Mouse (Mus musculus) hindbrain, embryonic 13.5 days (tissue): ENCODE measurements around the gene Cngb1. TPM values are rescaled to one million over a fixed set of nuclear protein-coding genes. Genes with fewer than 3 reads are reported as not detected.

Experiments used
- ATAC-seq: fragments of 200-750 bp; cut with Nextera tagmentation; 2 replicates; pipeline ENCODE4 v1.8.0; 2017; ENCODE audit warnings: moderate TSS enrichment; ENCODE audit not compliant: low FRiP score
- H3K27ac ChIP-seq: fragments of 300-500 bp; sonication (generic); 2 replicates; pipeline ENCODE4 v1.5.1; 2015; ENCODE audit warnings: inconsistent platforms, mild to moderate bottlenecking, moderate library complexity
- H3K27me3 ChIP-seq: fragments of 300-500 bp; sonication (generic); 2 replicates; pipeline ENCODE4 v1.6.1; 2015; ENCODE audit warnings: mild to moderate bottlenecking, inconsistent platforms
- H3K36me3 ChIP-seq: fragments of 300-500 bp; sonication (generic); 2 replicates; pipeline ENCODE4 v1.6.1; 2015; ENCODE audit warnings: mild to moderate bottlenecking, inconsistent platforms
- H3K4me1 ChIP-seq: fragments of 300-500 bp; sonication (generic); replicated peaks from 2 replicates; pipeline ENCODE4 v1.6.1; 2015; ENCODE audit warnings: inconsistent platforms
- H3K4me2 ChIP-seq: fragments of 300-500 bp; sonication (generic); 2 replicates; pipeline ENCODE4 v1.6.1; 2015; ENCODE audit warnings: inconsistent platforms, mild to moderate bottlenecking, moderate library complexity
- H3K4me3 ChIP-seq: fragments of 300-500 bp; sonication (generic); 2 replicates; pipeline ENCODE4 v1.5.1; 2015; ENCODE audit warnings: mild to moderate bottlenecking, inconsistent platforms
- H3K9ac ChIP-seq: fragments of 300-500 bp; sonication (generic); 2 replicates; pipeline ENCODE4 v1.6.1; 2015; ENCODE audit warnings: mild to moderate bottlenecking, inconsistent platforms
- H3K9me3 ChIP-seq: fragments of 300-500 bp; sonication (generic); 2 replicates; pipeline ENCODE4 v1.6.1; 2016; ENCODE audit warnings: inconsistent platforms
- WGBS: fragments of 180-500 bp; shearing (Covaris S2); methylation state at CpG from one replicate; pipeline ENCODE4 v1.1.7; 2015; 5-methylcytosine and 5-hydroxymethylcytosine counted together
- polyA plus RNA-seq: library from polyadenylated mRNA; unstranded; fragments of >200 nt; fragmentation: Nextera tagmentation; extraction: Ambion mirVana; gene quantifications from 2 replicates; pipeline ENCODE4 v1.2.1, GENCODE M21; 2015

The Cngb1 gene
- polyA plus RNA-seq, 1 experiment from 2014 or later, result 0.48 TPM

DNA sequence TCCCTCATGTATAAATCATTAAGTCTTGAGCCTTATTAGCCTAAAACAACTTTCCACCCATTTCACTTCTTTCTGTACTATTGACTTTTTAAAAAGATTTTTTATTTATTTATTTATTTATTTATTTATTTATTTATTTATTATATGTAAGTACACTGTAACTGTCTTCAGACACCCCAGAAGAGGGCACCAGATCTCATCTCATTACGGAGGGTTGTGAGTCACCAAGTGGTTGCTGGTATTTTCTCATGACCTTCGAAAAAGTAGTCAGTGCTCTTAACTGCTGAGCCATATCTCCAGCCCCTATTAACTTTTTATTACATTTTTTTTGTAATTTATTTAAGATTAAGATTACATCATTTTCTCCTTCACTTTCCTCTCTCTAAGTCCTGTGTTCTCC lies 8.3 kb upstream of the Cngb1 start:
- H3K9me3 ChIP-seq, result no peaks in the 10 kb centered on the region
- H3K4me3 ChIP-seq, result no peak overlapping the region
- H3K27ac ChIP-seq, result no peak overlapping the region
- no peak overlapping the region for H3K4me2 ChIP-seq
- ATAC-seq, result no peak
- no peak overlapping the region for H3K9ac ChIP-seq
- peaks cover 6% of the 10 kb centered on the region for H3K27me3 ChIP-seq
- peaks cover 16% of the 10 kb centered on the region for H3K4me1 ChIP-seq
- 73% methylated on average over 2 of the region's 2 CpGs for WGBS
- H3K36me3 ChIP-seq, result no peaks in the 10 kb centered on the region

DNA sequence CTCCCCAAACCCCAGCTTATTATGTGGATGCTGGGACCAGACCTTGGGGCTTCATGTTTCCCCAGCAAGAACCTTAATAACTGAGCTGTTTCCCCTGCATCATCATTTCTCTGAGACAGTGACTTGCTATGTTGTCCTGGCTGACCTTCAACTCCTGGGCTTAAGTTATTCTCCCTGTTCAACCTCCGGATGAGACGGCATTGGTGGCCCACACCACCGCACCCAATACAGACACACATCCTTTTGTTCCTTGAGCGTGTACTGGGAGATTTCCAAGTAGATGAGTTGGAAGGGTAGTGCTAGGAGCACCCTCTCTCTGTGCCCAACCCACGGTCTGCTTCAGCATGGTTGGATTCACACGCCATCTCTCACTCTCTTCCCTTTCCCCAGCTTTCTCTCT lies 7.5 kb upstream of the Cngb1 start:
- no peak overlapping the region for H3K9ac ChIP-seq
- H3K4me2 ChIP-seq, result no peak overlapping the region
- no peak for ATAC-seq
- H3K27me3 ChIP-seq, result peaks cover 4% of the 10 kb centered on the region; the same call in 1 of the 2 replicates
- no peak overlapping the region for H3K27ac ChIP-seq
- H3K9me3 ChIP-seq, result no peaks in the 10 kb centered on the region
- H3K4me3 ChIP-seq, result no peak overlapping the region
- H3K4me1 ChIP-seq, result peaks cover 16% of the 10 kb centered on the region
- 93% methylated on average over 6 of the region's 6 CpGs for WGBS
- H3K36me3 ChIP-seq, result no peaks in the 10 kb centered on the region

DNA sequence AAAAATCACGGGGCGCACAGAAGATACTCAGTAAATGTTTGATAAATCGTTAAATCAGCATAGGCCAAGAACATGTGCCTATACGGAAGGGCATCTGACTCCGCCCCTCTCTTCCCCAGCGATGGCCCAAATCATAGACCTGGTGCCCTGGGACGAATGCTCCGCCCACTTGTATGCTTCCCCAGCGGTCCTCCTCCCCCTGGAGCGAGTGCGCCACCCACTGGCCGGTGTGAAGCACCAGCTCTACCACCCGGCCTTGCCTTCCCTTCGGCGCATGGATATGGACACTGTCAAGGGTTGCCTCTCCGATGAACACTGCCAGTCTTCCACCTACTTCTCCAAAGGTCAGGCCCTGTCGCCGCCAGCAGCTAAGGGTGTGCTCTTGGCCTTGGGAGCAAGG lies 6.5 kb upstream of the Cngb1 start:
- Histone ChIP-seq H3K9me3 (no peaks in the 10 kb centered on the region), H3K36me3 (no peaks in the 10 kb centered on the region), H3K27ac (no peak overlapping the region), H3K4me1 (peaks cover 16% of the 10 kb centered on the region), H3K4me2 (no peak overlapping the region), H3K4me3 (no peak overlapping the region), H3K9ac (no peak overlapping the region), H3K27me3 (no peaks in the 10 kb centered on the region; the same call in 1 of the 2 replicates)
- ATAC-seq, result no peak
- WGBS, result 70% methylated on average over 18 of the region's 18 CpGs

DNA sequence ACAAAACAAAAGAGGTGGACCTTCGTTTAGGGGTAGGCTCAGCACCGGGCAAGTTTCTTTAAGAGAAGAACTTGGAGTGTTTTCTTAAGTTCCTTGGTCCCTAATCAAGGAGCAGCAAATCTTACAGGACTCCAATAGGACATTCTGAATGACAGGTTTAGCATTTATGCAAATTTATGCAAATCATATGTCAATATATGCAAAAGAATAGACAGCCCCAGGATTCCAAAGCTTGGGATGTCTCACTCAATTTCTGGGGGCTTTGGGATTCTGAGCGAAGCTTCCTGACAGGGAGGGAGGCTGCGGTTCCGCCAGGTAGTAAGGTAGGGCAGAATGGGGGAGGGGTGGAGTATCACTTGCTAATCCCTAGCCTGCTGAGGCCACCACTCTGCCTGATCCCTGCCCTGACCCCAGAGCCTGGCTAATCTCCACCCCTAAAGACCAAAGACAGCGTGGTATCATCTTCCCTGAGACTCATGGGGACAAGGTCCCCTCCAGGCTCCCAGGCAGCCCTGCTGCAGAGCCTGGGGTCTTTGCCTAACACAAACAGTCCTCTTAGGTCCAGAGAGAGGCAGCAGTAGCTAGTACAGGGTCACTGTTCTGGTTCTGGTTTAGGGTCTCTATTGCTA lies 4.1 kb upstream of the Cngb1 start, which contains the start of gene Tepp:
Gene Tepp, plus strand, starts transcription at position 225 of the 629 bp plus-strand sequence.
- Histone ChIP-seq H3K4me1 (peaks cover 20% of the 10 kb centered on the region), H3K9me3 (no peaks in the 10 kb centered on the region), H3K9ac (no peak within 1 kb of the TSS), H3K27ac (0 out of 2 replicates have a peak within 1 kb of the TSS, but pooled peaks have one; percentile 15), H3K4me2 (no peak within 1 kb of the TSS), H3K27me3 (no peaks in the 10 kb centered on the region), H3K4me3 (no peak within 1 kb of the TSS), H3K36me3 (no peaks in the 10 kb centered on the region)
- 25% methylated on average over 6 of the region's 6 CpGs for WGBS
- ATAC-seq, result peak; percentile 29; the same call in 1 of the 2 replicates

DNA sequence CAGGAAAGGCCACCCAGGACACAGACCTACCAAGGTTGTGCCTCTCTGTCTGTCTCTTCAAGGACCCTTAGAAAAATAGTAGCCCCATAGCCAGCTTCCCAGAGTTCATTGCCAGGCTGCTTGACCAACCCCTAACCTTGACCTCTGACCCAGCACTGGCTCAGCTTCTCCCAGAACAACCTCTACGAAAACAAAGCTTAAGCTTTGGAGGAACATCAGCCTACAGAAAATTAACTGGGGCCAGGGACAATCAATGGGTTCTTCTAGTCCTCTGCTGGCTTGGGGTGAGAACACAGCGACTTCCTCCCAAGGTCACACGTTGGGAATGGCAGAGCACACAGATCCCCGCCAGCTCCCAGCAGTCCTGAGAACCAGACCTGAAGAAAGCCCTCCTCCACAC lies 859 bp downstream of the Cngb1 start:
- Histone ChIP-seq H3K9me3 (no peaks in the 10 kb centered on the region), H3K4me3 (no peak overlapping the region), H3K27me3 (no peaks in the 10 kb centered on the region), H3K36me3 (no peaks in the 10 kb centered on the region), H3K27ac (no peak overlapping the region), H3K9ac (no peak overlapping the region), H3K4me2 (no peak overlapping the region), H3K4me1 (peaks cover 9% of the 10 kb centered on the region)
- no peak for ATAC-seq
- WGBS, result 74% methylated on average over 4 of the region's 4 CpGs

DNA sequence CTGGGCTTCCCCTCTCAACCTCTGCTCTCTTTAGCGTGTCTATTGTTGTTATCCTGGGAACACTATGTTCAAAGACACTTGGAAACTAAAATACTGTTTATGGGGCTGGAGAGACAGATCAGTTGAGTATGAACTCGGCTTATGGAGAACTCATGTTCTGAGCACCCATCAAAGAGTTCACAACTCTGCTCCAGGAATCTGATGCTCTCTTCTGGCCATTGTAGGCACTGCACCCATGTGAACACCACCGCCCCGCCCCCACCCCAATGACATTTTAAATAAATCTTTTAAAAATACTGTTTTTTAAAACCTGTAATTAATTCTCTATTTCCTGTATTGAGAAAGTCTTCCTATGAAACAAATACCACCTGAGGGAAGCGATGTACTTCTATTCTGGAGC lies 4.0 kb downstream of the Cngb1 start:
- Histone ChIP-seq H3K27me3 (no peaks in the 10 kb centered on the region), H3K36me3 (no peaks in the 10 kb centered on the region), H3K4me2 (no peak overlapping the region), H3K9ac (no peak overlapping the region), H3K27ac (no peak overlapping the region), H3K4me3 (no peak overlapping the region), H3K4me1 (peaks cover 4% of the 10 kb centered on the region; the same call in 1 of the 2 replicates), H3K9me3 (no peaks in the 10 kb centered on the region)
- 24% methylated on average over 5 of the region's 5 CpGs for WGBS
- ATAC-seq, result no peak

DNA sequence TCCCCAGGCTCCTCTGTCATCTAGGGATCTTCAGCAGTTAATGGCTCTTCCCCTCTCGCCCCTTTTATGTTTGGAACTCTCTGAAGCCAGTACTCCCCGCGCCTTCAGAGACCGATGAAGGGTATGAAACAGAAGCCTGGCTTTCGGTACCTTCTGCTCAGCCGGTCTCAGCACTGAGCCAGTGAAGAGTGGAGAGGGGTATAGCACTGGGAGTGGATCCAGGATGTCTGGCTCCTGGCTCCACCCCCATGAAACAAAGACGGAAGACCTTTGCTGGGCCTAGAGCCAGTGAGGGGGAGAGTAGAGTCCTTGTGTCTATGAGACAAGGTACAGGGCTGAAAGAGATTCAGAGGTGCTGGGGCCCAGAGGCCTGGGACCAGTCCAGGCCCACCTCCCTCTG lies 12.5 kb downstream of the Cngb1 start:
- Histone ChIP-seq H3K9me3 (no peaks in the 10 kb centered on the region), H3K36me3 (no peaks in the 10 kb centered on the region), H3K4me1 (peaks cover 13% of the 10 kb centered on the region), H3K27me3 (no peaks in the 10 kb centered on the region), H3K9ac (no peak overlapping the region), H3K4me2 (no peak overlapping the region), H3K27ac (0 out of 2 replicates have a peak overlapping the region, but pooled peaks have one; percentile 36), H3K4me3 (no peak overlapping the region)
- WGBS, result 75% methylated on average over 7 of the region's 7 CpGs
- peak; percentile 59 for ATAC-seq

DNA sequence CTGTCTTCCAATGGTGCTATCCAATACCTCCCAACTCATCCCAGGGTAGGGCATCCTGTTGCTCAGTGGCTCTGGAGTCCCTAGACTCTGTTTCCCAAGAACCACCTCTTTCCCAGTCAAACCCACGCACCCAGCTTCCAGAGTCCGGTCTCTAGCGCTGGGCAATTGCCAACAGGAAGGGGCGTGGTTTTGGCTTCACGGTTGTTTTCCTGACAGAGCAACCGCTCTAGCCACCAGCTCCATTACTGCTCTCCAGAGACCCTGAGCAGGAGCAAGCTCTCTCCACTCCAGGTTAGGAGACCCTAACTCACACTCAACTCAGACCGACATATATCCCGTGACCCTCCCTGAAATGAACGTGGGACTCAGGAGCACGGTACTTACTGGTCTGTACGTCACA lies 13.2 kb downstream of the Cngb1 start:
- H3K27me3 ChIP-seq, result no peaks in the 10 kb centered on the region
- H3K9ac ChIP-seq, result no peak overlapping the region
- H3K4me3 ChIP-seq, result no peak overlapping the region
- no peaks in the 10 kb centered on the region for H3K9me3 ChIP-seq
- no peak for ATAC-seq
- no peak overlapping the region for H3K27ac ChIP-seq
- peaks cover 14% of the 10 kb centered on the region for H3K4me1 ChIP-seq
- H3K36me3 ChIP-seq, result no peaks in the 10 kb centered on the region
- WGBS, result 76% methylated on average over 11 of the region's 11 CpGs
- H3K4me2 ChIP-seq, result no peak overlapping the region

DNA sequence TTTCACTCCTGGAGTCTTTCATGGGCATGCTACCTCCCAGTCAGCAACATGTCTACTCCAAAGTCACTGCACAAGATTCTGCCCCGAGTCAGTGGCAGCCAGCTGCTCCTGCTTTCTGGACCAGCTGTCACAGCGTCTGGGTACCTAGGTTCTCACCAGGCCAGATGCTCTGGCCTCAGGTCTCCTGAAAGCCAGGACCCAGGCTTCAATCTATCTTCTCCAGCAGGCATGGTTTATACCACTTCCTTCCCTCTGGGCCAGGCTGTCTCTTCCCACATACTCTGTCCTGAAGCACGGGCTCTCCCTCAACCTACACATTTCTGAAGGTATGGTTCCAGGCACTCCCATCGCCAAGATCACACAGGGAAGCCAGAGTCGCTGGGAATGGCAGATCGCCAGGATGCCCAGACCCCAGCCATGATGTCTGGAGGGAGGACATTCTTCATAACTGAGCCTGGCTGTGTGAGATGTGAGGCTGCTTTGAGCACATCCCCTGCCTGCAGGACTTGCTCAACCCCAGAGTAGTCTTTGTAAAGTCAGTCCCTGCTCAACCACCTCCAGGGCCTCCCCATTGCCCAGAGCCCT lies 17.2 kb downstream of the Cngb1 start:
- no peak overlapping the region for H3K4me3 ChIP-seq
- no peak for ATAC-seq
- H3K9ac ChIP-seq, result no peak overlapping the region
- no peaks in the 10 kb centered on the region for H3K9me3 ChIP-seq
- H3K4me2 ChIP-seq, result no peak overlapping the region
- 71% methylated on average over 6 of the region's 6 CpGs for WGBS
- H3K4me1 ChIP-seq, result peaks cover 13% of the 10 kb centered on the region
- no peaks in the 10 kb centered on the region for H3K36me3 ChIP-seq
- no peaks in the 10 kb centered on the region for H3K27me3 ChIP-seq
- no peak overlapping the region for H3K27ac ChIP-seq

DNA sequence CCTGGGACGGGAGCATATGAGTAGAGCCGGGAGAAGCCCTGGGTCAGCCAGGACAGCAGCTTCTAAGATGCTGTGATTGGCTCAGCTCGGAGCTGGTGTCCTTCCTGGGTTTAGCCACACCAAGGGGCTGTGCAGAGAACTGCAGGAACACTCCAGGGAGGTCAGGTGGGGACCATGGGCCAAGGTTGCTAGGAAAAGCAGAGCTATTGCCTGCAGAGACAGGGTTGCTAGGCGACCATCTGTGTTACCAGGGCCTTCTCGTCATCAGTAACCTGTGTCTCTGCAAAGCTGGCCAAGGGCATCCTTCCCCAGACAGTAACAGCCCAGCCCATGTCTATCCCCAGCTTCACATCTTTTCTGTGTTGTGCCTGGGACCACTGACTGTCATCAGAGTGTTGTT lies 24.9 kb downstream of the Cngb1 start:
- H3K9me3 ChIP-seq, result no peaks in the 10 kb centered on the region
- H3K4me1 ChIP-seq, result peaks cover 10% of the 10 kb centered on the region
- H3K4me2 ChIP-seq, result no peak overlapping the region
- no peaks in the 10 kb centered on the region for H3K27me3 ChIP-seq
- 0 out of 2 replicates have a peak overlapping the region, but pooled peaks have one; percentile 9 for H3K27ac ChIP-seq
- ATAC-seq, result peak; percentile 69
- H3K4me3 ChIP-seq, result no peak overlapping the region
- H3K9ac ChIP-seq, result no peak overlapping the region
- H3K36me3 ChIP-seq, result no peaks in the 10 kb centered on the region
- WGBS, result 56% methylated on average over 5 of the region's 5 CpGs

DNA sequence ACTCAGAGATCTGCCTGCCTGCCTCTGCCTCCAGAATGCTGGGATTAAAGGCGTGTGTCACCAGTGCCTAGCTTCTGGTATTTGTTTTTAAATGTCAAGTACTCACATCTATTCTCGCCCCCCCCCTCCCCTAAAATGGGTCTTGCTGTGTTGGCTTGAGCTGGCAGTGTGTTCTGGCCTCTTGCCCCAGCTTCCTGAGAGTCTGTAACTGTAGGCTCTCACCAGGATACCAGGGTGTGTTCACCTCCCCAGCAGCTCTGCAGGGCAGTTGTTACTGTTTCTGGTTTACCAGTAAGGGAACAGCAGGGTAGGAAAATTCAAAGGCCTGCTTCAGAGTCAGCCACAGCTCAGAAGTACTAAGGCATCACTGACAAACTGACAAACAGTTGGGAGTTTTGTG lies 33.5 kb downstream of the Cngb1 start:
- H3K27ac ChIP-seq, result no peak overlapping the region
- WGBS, result 34% methylated on average over 2 of the region's 2 CpGs
- H3K9ac ChIP-seq, result no peak overlapping the region
- 0 out of 2 replicates have a peak, but pooled peaks cover 3% of the 10 kb centered on the region for H3K4me1 ChIP-seq
- no peak overlapping the region for H3K4me3 ChIP-seq
- no peaks in the 10 kb centered on the region for H3K27me3 ChIP-seq
- no peak for ATAC-seq
- H3K36me3 ChIP-seq, result no peaks in the 10 kb centered on the region
- no peaks in the 10 kb centered on the region for H3K9me3 ChIP-seq
- no peak overlapping the region for H3K4me2 ChIP-seq

DNA sequence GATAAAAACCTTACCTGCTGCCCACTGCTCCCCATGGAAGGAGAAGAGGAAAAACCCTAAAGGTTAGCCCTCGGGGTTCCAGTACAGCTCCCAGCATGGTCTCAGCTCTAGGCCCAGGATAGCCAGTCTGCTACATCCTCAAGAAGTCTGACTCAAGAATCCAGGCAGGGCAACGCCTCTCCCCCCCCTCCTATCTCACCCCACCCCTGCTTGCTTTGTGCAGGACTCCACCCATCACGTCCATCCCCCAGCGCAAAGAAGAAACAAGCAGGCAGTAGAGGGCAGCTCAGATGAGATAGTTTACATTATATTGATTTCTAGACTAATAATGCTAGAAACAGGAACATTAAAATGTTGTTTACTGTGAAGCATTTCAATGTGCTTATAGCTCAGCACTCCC lies 34.5 kb downstream of the Cngb1 start:
- Histone ChIP-seq H3K4me3 (no peak overlapping the region), H3K4me1 (0 out of 2 replicates have a peak, but pooled peaks cover 3% of the 10 kb centered on the region), H3K27ac (no peak overlapping the region), H3K27me3 (no peaks in the 10 kb centered on the region), H3K36me3 (no peaks in the 10 kb centered on the region), H3K4me2 (no peak overlapping the region), H3K9ac (no peak overlapping the region), H3K9me3 (no peaks in the 10 kb centered on the region)
- WGBS, result 31% methylated on average over 4 of the region's 4 CpGs
- no peak for ATAC-seq

DNA sequence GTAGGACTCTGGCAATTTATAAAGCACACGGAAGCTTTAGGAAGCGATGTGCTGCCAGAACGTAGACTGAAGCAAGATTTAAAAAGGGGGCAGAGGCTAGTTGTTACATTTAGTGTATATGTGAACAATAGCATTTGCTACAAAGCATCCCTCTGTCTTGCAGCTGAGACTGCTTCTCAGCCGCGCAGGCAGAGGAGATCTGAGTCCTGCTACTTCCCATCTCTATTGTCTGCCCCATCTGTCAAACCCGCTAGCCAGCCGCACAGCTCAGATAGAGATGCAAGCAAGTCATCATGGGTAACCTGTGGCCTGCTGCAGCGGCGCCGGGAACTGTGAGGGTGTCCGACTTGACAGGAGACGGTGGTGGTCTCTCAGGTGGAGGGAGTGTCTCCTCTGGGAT lies 35.9 kb downstream of the Cngb1 start:
- no peak overlapping the region for H3K4me3 ChIP-seq
- no peak overlapping the region for H3K4me2 ChIP-seq
- WGBS, result 57% methylated on average over 12 of the region's 12 CpGs
- no peaks in the 10 kb centered on the region for H3K36me3 ChIP-seq
- no peaks in the 10 kb centered on the region for H3K9me3 ChIP-seq
- ATAC-seq, result no peak
- H3K4me1 ChIP-seq, result 0 out of 2 replicates have a peak, but pooled peaks cover 3% of the 10 kb centered on the region
- H3K27me3 ChIP-seq, result no peaks in the 10 kb centered on the region
- no peak overlapping the region for H3K27ac ChIP-seq
- no peak overlapping the region for H3K9ac ChIP-seq
